In genomic region chr16:21795071-21795470, GRCm38 (mm10) we compare ENCODE assay signal across 8 mouse cellular contexts. TPM values are rescaled to one million over a fixed set of nuclear protein-coding genes. Genes with fewer than 3 reads are reported as not detected.
A peak's percentile ranks its signal among the peaks of the same experiment; 100 is the strongest.
DNase-seq lines count a peak whose midpoint lies in the region; ATAC-seq and TF ChIP-seq lines count a peak whose summit lies in the region.

No protein-coding gene starts in this region.

- H3K9ac ChIP-seq in lung, embryonic 14.5 days, result peak overlapping the region; percentile 76; the same call in 1 of the 2 replicates
- peak overlapping the region; percentile 84 for H3K9ac ChIP-seq in embryonic facial prominence, embryonic 14.5 days (ENCODE audit: low read depth, low read length)
- no peak overlapping the region for H3K9ac ChIP-seq in limb, embryonic 13.5 days
- no peak overlapping the region for H3K9ac ChIP-seq in stomach, embryonic 14.5 days (replicated peaks; ENCODE audit: low read depth, low read length)

- ATAC-seq in lung, embryonic 14.5 days (ENCODE audit: insufficient read depth), result no peak
- ATAC-seq in embryonic facial prominence, embryonic 14.5 days (ENCODE audit: low read depth), result no peak
- no peak for ATAC-seq in limb, embryonic 13.5 days (ENCODE audit: low FRiP score, low read depth)
- no peak for ATAC-seq in stomach, embryonic 14.5 days (ENCODE audit: insufficient number of reproducible peaks, insufficient read depth, low FRiP score, low read depth)

- intact Hi-C loops in left cerebral cortex, postnatal 14 days (cut with DNase I), result no loop called here

- no peaks in the 10 kb centered on the region for H3K27me3 ChIP-seq in lung, embryonic 14.5 days (ENCODE audit: insufficient read depth, low read length)
- H3K27me3 ChIP-seq in embryonic facial prominence, embryonic 14.5 days (replicated peaks; ENCODE audit: control insufficient read depth, insufficient read depth, low read length), result no peaks in the 10 kb centered on the region
- no peaks in the 10 kb centered on the region for H3K27me3 ChIP-seq in limb, embryonic 13.5 days
- H3K27me3 ChIP-seq in stomach, embryonic 14.5 days (ENCODE audit: control insufficient read depth, insufficient read depth, low read length), result no peaks in the 10 kb centered on the region

- no peaks in the 10 kb centered on the region for H3K36me3 ChIP-seq in lung, embryonic 14.5 days (ENCODE audit: insufficient read depth)
- H3K36me3 ChIP-seq in embryonic facial prominence, embryonic 14.5 days (ENCODE audit: control insufficient read depth, insufficient read depth, low read length), result peaks cover 8% of the 10 kb centered on the region
- peaks cover 7% of the 10 kb centered on the region for H3K36me3 ChIP-seq in limb, embryonic 13.5 days
- H3K36me3 ChIP-seq in stomach, embryonic 14.5 days (ENCODE audit: control insufficient read depth, insufficient read depth, low read length), result peaks cover 5% of the 10 kb centered on the region; the same call in 1 of the 2 replicates

- peak overlapping the region; percentile 75 for H3K4me2 ChIP-seq in lung, embryonic 14.5 days
- peak overlapping the region; percentile 78 for H3K4me2 ChIP-seq in embryonic facial prominence, embryonic 14.5 days (ENCODE audit: low read depth, low read length)
- H3K4me2 ChIP-seq in limb, embryonic 13.5 days (replicated peaks), result peak overlapping the region; percentile 85
- H3K4me2 ChIP-seq in stomach, embryonic 14.5 days (replicated peaks; ENCODE audit: low read depth, low read length), result peak overlapping the region; percentile 63

- H3K27ac ChIP-seq in lung, embryonic 14.5 days (ENCODE audit: low read depth), result no peak overlapping the region
- no peak overlapping the region for H3K27ac ChIP-seq in embryonic facial prominence, embryonic 14.5 days (replicated peaks; ENCODE audit: low read depth, low read length)
- no peak overlapping the region for H3K27ac ChIP-seq in limb, embryonic 13.5 days
- H3K27ac ChIP-seq in stomach, embryonic 14.5 days (ENCODE audit: low read length), result no peak overlapping the region

- DNase-seq in lung, embryonic 14.5 days, result no peak
- DNase-seq in lung, postnatal 14 days, result no peak
- no peak for DNase-seq in embryonic facial prominence, embryonic 14.5 days (ENCODE audit: low spot score)
- no peak for DNase-seq in frontal cortex, adult 2 months (ENCODE audit: extremely low spot score in 1 of 2, low spot score in 1 of 2)
- no peak for DNase-seq in left cerebral cortex, postnatal 14 days (ENCODE audit: low spot score in 2 of 2)
- DNase-seq in kidney, postnatal 25 days, result no peak

- no peaks in the 10 kb centered on the region for H3K9me3 ChIP-seq in lung, embryonic 14.5 days (ENCODE audit: low read depth, low read length)
- H3K9me3 ChIP-seq in embryonic facial prominence, embryonic 14.5 days (ENCODE audit: control insufficient read depth, low read length), result no peaks in the 10 kb centered on the region
- no peaks in the 10 kb centered on the region for H3K9me3 ChIP-seq in limb, embryonic 13.5 days
- H3K9me3 ChIP-seq in stomach, embryonic 14.5 days (ENCODE audit: control insufficient read depth, low read depth, low read length), result no peaks in the 10 kb centered on the region

- 19% methylated on average over 5 of the region's 5 CpGs for WGBS in lung, embryonic 14.5 days
- WGBS in embryonic facial prominence, embryonic 14.5 days, result 13% methylated on average over 5 of the region's 5 CpGs
- WGBS in limb, embryonic 13.5 days, result 13% methylated on average over 5 of the region's 5 CpGs
- WGBS in stomach, embryonic 14.5 days, result 23% methylated on average over 5 of the region's 5 CpGs

- no peaks in the 10 kb centered on the region for H3K4me1 ChIP-seq in lung, embryonic 14.5 days (ENCODE audit: insufficient read depth)
- H3K4me1 ChIP-seq in embryonic facial prominence, embryonic 14.5 days (ENCODE audit: control insufficient read depth, insufficient read depth, low read length), result 0 out of 2 replicates have a peak, but pooled peaks cover 4% of the 10 kb centered on the region
- H3K4me1 ChIP-seq in limb, embryonic 13.5 days, result peaks cover 10% of the 10 kb centered on the region
- H3K4me1 ChIP-seq in stomach, embryonic 14.5 days (ENCODE audit: control insufficient read depth, insufficient read depth, low read length), result no peaks in the 10 kb centered on the region; the same call in 1 of the 2 replicates

- no peak for TF ChIP-seq CTCF in lung, embryonic 14.5 days (IDR thresholded peaks at IDR 0.05; ENCODE audit: low read depth)

- H3K4me3 ChIP-seq in lung, embryonic 14.5 days (ENCODE audit: low read depth, low read length), result peak overlapping the region; percentile 76
- H3K4me3 ChIP-seq in embryonic facial prominence, embryonic 14.5 days (ENCODE audit: low read depth, low read length), result peak overlapping the region; percentile 90
- H3K4me3 ChIP-seq in limb, embryonic 13.5 days, result peak overlapping the region; percentile 83
- peak overlapping the region; percentile 54 for H3K4me3 ChIP-seq in stomach, embryonic 14.5 days (ENCODE audit: low read depth, low read length)

RNA-seq across cellular contexts. Expression of gene Map3k13, which starts 0.9 kb away (rescaled TPM):
- 0.65 and 0.95 TPM in 2 replicates for polyA plus RNA-seq in lung, embryonic 14.5 days (2014; fragmentation: Nextera tagmentation; extraction: Ambion mirVana)
- 0.84 and 0.95 TPM in 2 replicates for polyA plus RNA-seq in embryonic facial prominence, embryonic 14.5 days (2014; fragmentation: Nextera tagmentation; extraction: Ambion mirVana)
- polyA plus RNA-seq in limb, embryonic 13.5 days (2015; fragmentation: Nextera tagmentation; extraction: Ambion mirVana), result 0.87 and 1.0 TPM in 2 replicates
- polyA plus RNA-seq in stomach, embryonic 14.5 days (2014; fragmentation: Nextera tagmentation; extraction: Ambion mirVana), result 0.98 and 1.3 TPM in 2 replicates
- 7.8 and 7.9 TPM in 2 replicates for polyA plus RNA-seq in frontal cortex, adult 2 months (2012; rRNA removed)
- 10 to 100 TPM; 13.0 to 13.5 TPM for total RNA-seq in left cerebral cortex, postnatal 14 days (2021)

RNA-seq across cellular contexts. Expression of gene Ehhadh, which starts 7.5 kb away (rescaled TPM):
- 1.6 and 2.4 TPM in 2 replicates for polyA plus RNA-seq in lung, embryonic 14.5 days (2014; fragmentation: Nextera tagmentation; extraction: Ambion mirVana)
- 2.2 and 2.5 TPM in 2 replicates for polyA plus RNA-seq in embryonic facial prominence, embryonic 14.5 days (2014; fragmentation: Nextera tagmentation; extraction: Ambion mirVana)
- polyA plus RNA-seq in limb, embryonic 13.5 days (2015; fragmentation: Nextera tagmentation; extraction: Ambion mirVana), result 2.6 and 2.9 TPM in 2 replicates
- 2.9 and 4.0 TPM in 2 replicates for polyA plus RNA-seq in stomach, embryonic 14.5 days (2014; fragmentation: Nextera tagmentation; extraction: Ambion mirVana)
- 5.7 and 6.1 TPM in 2 replicates for polyA plus RNA-seq in frontal cortex, adult 2 months (2012; rRNA removed)
- total RNA-seq in left cerebral cortex, postnatal 14 days (2021), result 1 to 10 TPM; 1.3 to 1.4 TPM

Comparison
In these comparisons a context has a peak if more than half of its experiments do, and no peak if none do; other contexts are left out.
1. H3K9ac ChIP-seq: peak in lung, embryonic 14.5 days (single experiment) and embryonic facial prominence, embryonic 14.5 days (single experiment); none in limb, embryonic 13.5 days (single experiment) and stomach, embryonic 14.5 days (single experiment).
2. Peak in every context shown above with its lines, with median percentiles within 50 percentile points of each other: H3K4me2 ChIP-seq and H3K4me3 ChIP-seq.